Mouse (Mus musculus) forebrain, embryonic 11.5 days (tissue): ENCODE data around the gene Tbc1d9b. TPM values are rescaled to one million over a fixed set of nuclear protein-coding genes. Genes with fewer than 3 reads are reported as not detected.
"Not testable (repeated sequence)": the region's sequence is repeated elsewhere in the genome, so short reads cannot be mapped to it uniquely, and the experiment has no call there.

ENCODE experiments used
- ATAC-seq: fragments of 200-750 bp; cut with Nextera tagmentation; replicated peaks from 2 replicates; pipeline ENCODE4 v1.8.0; 2017; ENCODE audit warnings: moderate TSS enrichment; ENCODE audit not compliant: low FRiP score
- DNase-seq: peaks from one replicate; pipeline ENCODE4 v3.0.0-alpha.2; 2017; ENCODE audit warnings: low spot score
- H3K27ac ChIP-seq: fragments of 300-500 bp; sonication (generic); 2 replicates; pipeline ENCODE4 v1.5.1; 2014; ENCODE audit warnings: low read depth, low read length
- H3K27me3 ChIP-seq: fragments of 300-500 bp; sonication (generic); 2 replicates; pipeline ENCODE4 v1.6.1; 2014; ENCODE audit warnings: mild to moderate bottlenecking, low read length, mixed read lengths; ENCODE audit not compliant: control insufficient read depth, insufficient read depth
- H3K36me3 ChIP-seq: fragments of 300-500 bp; sonication (generic); 2 replicates; pipeline ENCODE4 v1.6.1; 2014; ENCODE audit warnings: mild to moderate bottlenecking, low read length, moderate library complexity, mixed read lengths; ENCODE audit not compliant: control insufficient read depth, insufficient read depth
- H3K4me1 ChIP-seq: fragments of 300-500 bp; sonication (generic); replicated peaks from 2 replicates; pipeline ENCODE4 v1.6.1; 2014; ENCODE audit warnings: low read length, mixed read lengths; ENCODE audit not compliant: control insufficient read depth, insufficient read depth
- H3K4me2 ChIP-seq: fragments of 300-500 bp; sonication (generic); 2 replicates; pipeline ENCODE4 v1.6.1; 2014; ENCODE audit warnings: low read depth, mild to moderate bottlenecking, low read length, moderate library complexity, mixed read lengths; ENCODE audit not compliant: severe bottlenecking
- H3K4me3 ChIP-seq: fragments of 300-500 bp; sonication (generic); 2 replicates; pipeline ENCODE4 v1.5.1; 2014; ENCODE audit warnings: low read depth, low read length
- H3K9ac ChIP-seq: fragments of 300-500 bp; sonication (generic); 2 replicates; pipeline ENCODE4 v1.6.1; 2014; ENCODE audit warnings: low read length
- H3K9me3 ChIP-seq: fragments of 300-500 bp; sonication (generic); 2 replicates; pipeline ENCODE4 v1.6.1; 2016; ENCODE audit warnings: low read length, mixed read lengths; ENCODE audit not compliant: control insufficient read depth
- WGBS: fragments of 180-500 bp; shearing (Covaris S2); extraction: QIAGEN DNeasy Blood & Tissue Kit; methylation state at CpG from one replicate; pipeline ENCODE4 v1.1.7; 2014; 5-methylcytosine and 5-hydroxymethylcytosine counted together
- polyA plus RNA-seq: library from polyadenylated mRNA; unstranded; fragments of >200 nt; fragmentation: Nextera tagmentation; extraction: Ambion mirVana; gene quantifications from 2 replicates; pipeline ENCODE4 v1.2.1, GENCODE M21; 2014

Tbc1d9b gene
- polyA plus RNA-seq, 1 experiment from 2014 or later = 34.0 TPM

GRCm38 (mm10) chr11:50156725-50157258 is 25.6 kb downstream of the Tbc1d9b start:
- no peak overlapping the region for H3K9ac ChIP-seq
- no peaks in the 10 kb centered on the region for H3K4me1 ChIP-seq
- no peaks in the 10 kb centered on the region for H3K27me3 ChIP-seq
- ATAC-seq (no peak), DNase-seq (no peak)
- H3K27ac ChIP-seq = no peak overlapping the region
- H3K4me2 ChIP-seq = no peak overlapping the region
- H3K36me3 ChIP-seq = peaks cover 7% of the 10 kb centered on the region; the same call in 1 of the 2 replicates
- H3K4me3 ChIP-seq = no peak overlapping the region
- no peaks in the 10 kb centered on the region for H3K9me3 ChIP-seq
- WGBS = 95% methylated on average over 16 of the region's 16 CpGs

GRCm38 (mm10) chr11:50158346-50158745 is 27.1 kb downstream of the Tbc1d9b start:
- WGBS = 93% methylated on average over 7 of the region's 7 CpGs
- no peaks in the 10 kb centered on the region for H3K9me3 ChIP-seq
- DNase-seq = no peak
- H3K9ac ChIP-seq = no peak overlapping the region
- H3K4me2 ChIP-seq = no peak overlapping the region
- H3K36me3 ChIP-seq = peaks cover 3% of the 10 kb centered on the region; the same call in 1 of the 2 replicates
- H3K27ac ChIP-seq = no peak overlapping the region
- no peak overlapping the region for H3K4me3 ChIP-seq
- H3K4me1 ChIP-seq = no peaks in the 10 kb centered on the region
- ATAC-seq = no peak
- no peaks in the 10 kb centered on the region for H3K27me3 ChIP-seq

DNA sequence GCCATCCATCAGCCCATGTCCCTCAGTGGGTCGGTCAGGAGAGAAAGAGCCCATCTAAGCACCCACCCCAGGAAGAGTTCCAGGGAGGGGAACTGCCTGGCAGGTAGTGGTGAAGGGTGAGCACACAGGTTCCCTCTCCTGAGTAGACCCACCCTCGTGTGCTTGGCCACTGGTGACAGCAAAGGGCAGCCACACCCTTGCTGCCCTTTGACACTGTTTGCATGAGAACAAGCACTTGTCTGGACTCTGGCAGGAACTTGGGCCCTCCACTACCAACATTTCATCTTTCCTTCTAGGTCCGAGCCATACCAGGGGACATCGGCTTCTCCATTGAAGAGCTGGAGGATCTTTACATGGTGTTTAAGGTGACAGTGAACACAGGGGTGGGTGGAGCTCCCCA is 28.2 kb downstream of the Tbc1d9b start:
- Histone ChIP-seq H3K4me2 (no peak overlapping the region), H3K9ac (no peak overlapping the region), H3K9me3 (no peaks in the 10 kb centered on the region), H3K27ac (no peak overlapping the region), H3K36me3 (peaks cover 3% of the 10 kb centered on the region; the same call in 1 of the 2 replicates), H3K4me1 (no peaks in the 10 kb centered on the region), H3K27me3 (no peaks in the 10 kb centered on the region), H3K4me3 (no peak overlapping the region)
- DNase-seq (no peak), ATAC-seq (no peak)
- 88% methylated on average over 4 of the region's 4 CpGs for whole genome bisulfite sequencing

DNA sequence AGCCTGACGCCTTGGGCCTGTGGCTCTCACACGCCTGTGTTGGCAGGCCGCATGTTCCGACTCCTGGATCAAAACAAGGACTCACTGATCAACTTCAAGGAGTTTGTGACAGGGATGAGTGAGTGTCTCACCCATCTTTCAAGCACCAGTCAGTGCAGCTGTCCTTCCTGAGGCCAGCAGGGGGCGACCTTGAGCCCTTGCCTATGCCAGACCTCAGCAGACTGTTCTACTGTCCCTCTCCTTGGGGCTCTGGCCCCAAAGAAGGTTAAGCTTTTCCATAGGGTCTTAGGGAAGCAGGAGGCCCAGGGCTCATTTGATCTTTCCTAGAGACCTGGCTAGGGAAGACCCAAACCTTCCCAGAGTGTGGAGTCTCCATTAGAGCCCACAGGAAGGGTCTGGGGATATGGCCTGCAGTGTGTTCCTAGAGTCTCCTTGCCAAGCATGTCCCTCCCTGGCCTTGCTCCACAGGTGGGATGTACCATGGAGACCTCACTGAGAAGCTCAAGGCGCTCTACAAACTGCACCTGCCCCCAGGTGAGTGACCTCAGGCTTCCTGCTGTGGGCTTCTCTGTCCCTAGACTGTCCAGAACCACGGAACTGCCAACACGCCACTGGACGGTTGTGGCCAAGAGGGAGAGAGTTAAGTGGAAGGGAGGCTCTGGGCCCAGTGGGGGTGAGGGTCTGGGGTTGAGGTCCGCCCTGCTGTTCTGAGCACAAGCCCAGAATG is 30.5 kb downstream of the Tbc1d9b start:
- Histone ChIP-seq H3K27ac (no peak overlapping the region), H3K9ac (no peak overlapping the region), H3K27me3 (no peaks in the 10 kb centered on the region), H3K9me3 (no peaks in the 10 kb centered on the region), H3K4me1 (no peaks in the 10 kb centered on the region), H3K36me3 (peaks cover 1% of the 10 kb centered on the region; the same call in 1 of the 2 replicates), H3K4me3 (no peak overlapping the region), H3K4me2 (no peak overlapping the region)
- DNase-seq (peak; percentile 82), ATAC-seq (0 out of 2 replicates have a peak, but pooled peaks have one; percentile 36)
- WGBS = 68% methylated on average over 10 of the region's 10 CpGs

- no peak overlapping the region for H3K4me3 ChIP-seq
- H3K4me2 ChIP-seq = no peak overlapping the region
- no peak overlapping the region for H3K27ac ChIP-seq
- no peaks in the 10 kb centered on the region for H3K9me3 ChIP-seq
- ATAC-seq = no peak
- no peaks in the 10 kb centered on the region for H3K4me1 ChIP-seq
- H3K36me3 ChIP-seq = no peaks in the 10 kb centered on the region
- 95% methylated on average over 3 of the region's 3 CpGs for WGBS
- no peak overlapping the region for H3K9ac ChIP-seq
- no peak for DNase-seq
- no peaks in the 10 kb centered on the region for H3K27me3 ChIP-seq
Observed at GRCm38 (mm10) chr11:50162338-50163050, 31.3 kb downstream of the Tbc1d9b start.

DNA sequence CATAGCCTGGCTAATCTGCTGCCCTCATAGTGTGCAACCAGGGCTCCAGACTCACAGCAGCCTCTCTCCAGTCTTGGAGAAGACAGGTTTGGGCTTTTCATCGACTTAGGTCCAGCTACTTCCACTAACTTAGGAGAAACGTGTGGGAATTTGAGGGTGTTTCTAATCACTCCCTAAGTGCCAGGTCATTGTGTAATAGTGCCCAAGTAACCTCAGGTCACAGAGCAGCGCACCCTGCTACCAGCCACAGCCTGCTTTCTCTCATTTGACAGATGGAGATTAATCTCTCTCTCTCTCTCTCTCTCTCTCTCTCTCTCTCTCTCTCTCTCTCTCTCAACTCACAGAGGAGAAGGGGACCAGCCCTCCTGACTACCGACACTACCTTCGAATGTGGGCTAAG is 37.2 kb downstream of the Tbc1d9b start:
- H3K27ac ChIP-seq = no peak overlapping the region
- H3K4me2 ChIP-seq = no peak overlapping the region
- no peaks in the 10 kb centered on the region for H3K4me1 ChIP-seq
- H3K9ac ChIP-seq = no peak overlapping the region
- DNase-seq (no peak), ATAC-seq (no peak)
- no peaks in the 10 kb centered on the region for H3K27me3 ChIP-seq
- H3K36me3 ChIP-seq = no peaks in the 10 kb centered on the region
- H3K4me3 ChIP-seq = no peak overlapping the region
- no peaks in the 10 kb centered on the region for H3K9me3 ChIP-seq
- WGBS = 91% methylated on average over 5 of the region's 5 CpGs

DNA sequence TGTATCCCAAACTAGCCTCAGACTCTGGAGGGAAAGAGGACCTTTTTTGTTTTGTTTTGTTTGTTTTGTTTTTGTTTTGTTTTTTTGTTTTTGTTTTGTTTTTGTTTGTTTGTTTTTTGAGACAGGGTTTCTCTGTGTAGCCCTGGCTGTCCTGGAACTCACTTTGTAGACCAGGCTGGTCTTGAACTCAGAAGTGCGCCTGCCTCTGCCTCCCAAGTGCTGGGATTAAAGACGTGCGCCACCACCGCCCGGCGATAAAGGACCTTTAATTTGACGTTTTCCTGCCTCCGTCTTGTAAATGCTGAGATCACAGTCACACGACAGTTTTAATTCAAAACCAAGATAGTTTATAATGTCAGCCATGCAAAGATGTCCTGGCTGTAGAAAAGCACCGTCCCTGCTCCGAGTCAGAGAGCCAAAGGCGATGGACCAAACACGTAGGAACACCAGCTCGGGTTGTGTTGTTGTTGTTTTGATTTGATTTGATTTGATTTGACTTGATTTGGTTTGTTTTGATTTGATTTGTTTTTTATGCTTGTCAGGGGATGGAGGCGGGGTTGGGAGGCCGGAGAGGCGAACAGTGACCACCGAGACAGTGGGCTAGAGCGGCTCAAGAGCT is 43.0 kb downstream of the Tbc1d9b start, which contains the start of gene Mrnip:
TSS of gene Mrnip (plus strand) at position 334 of the 619 bp plus-strand sequence.
- not testable (repeated sequence) for H3K4me1 ChIP-seq, H3K27me3 ChIP-seq, H3K9me3 ChIP-seq, H3K36me3 ChIP-seq, DNase-seq
- ATAC-seq = 0 out of 2 replicates have a peak, but pooled peaks have one; percentile 17
- Histone ChIP-seq H3K9ac (peak within 1 kb of the TSS; percentile 74), H3K27ac (peak within 1 kb of the TSS; percentile 41), H3K4me2 (peak within 1 kb of the TSS; percentile 77), H3K4me3 (peak within 1 kb of the TSS; percentile 67)
- WGBS = 5% methylated on average over 19 of the region's 19 CpGs

- peak; percentile 99 for DNase-seq
- 1% methylated on average over 27 of the region's 27 CpGs for WGBS
- no peaks in the 10 kb centered on the region for H3K27me3 ChIP-seq
- H3K9me3 ChIP-seq = no peaks in the 10 kb centered on the region
- H3K36me3 ChIP-seq = no peaks in the 10 kb centered on the region; the same call in 1 of the 2 replicates
- H3K9ac ChIP-seq = peak overlapping the region; percentile 74
- peak; percentile 98 for ATAC-seq
- H3K4me2 ChIP-seq = peak overlapping the region; percentile 77
- H3K4me1 ChIP-seq = 0 out of 2 replicates have a peak, but pooled peaks cover 2% of the 10 kb centered on the region
- H3K27ac ChIP-seq = peak overlapping the region; percentile 41
- peak overlapping the region; percentile 67 for H3K4me3 ChIP-seq
Observed at GRCm38 (mm10) chr11:50174730-50175187, 43.6 kb downstream of the Tbc1d9b start.
